8 mouse cellular contexts compared by ENCODE assay signal in the genomic region with DNA sequence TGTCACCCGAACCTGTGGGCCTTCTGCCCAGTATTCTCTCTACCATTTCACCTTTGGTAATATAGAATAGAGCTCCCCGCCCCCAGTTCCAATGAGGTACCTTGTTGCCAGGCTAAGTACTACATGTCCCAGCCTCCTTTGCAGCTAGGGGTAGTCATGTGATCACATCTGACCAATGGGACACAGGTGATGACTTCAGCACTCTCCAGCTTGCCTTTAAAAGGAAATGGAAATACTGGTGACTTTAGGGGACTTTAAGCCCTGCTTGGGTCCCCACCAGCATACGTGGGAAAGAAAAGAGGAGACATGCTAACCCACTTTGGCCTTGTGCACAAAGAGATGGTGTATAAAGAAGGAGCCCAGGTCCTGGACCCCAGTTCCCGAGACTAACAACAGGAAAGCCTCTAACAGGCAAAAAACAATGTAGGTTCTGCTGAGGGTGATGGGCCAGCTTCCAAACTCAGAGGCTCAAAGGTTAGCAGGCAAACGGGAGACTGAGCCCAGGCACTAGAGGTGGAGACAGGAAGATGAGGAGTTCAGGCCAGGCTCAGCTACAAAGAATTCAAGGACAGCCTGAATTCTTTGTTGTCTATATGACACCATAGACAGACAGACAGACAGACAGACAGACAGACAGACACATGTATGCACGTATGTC.
DNase-seq lines count a peak whose midpoint lies in the region; ATAC-seq lines count a peak whose summit lies in the region.

No protein-coding gene starts in this region.

- H3K9ac ChIP-seq in hindbrain, embryonic 15.5 days: no peak overlapping the region

- peak overlapping the region; percentile 28; the same call in 1 of the 2 replicates for H3K4me2 ChIP-seq in hindbrain, embryonic 15.5 days

- no peak overlapping the region for H3K4me3 ChIP-seq in hindbrain, embryonic 15.5 days
- no peak overlapping the region for H3K4me3 ChIP-seq in macrophage (ENCODE audit: inconsistent target)

- H3K4me1 ChIP-seq in hindbrain, embryonic 15.5 days (replicated peaks): peaks cover 49% of the 10 kb centered on the region

- no peaks in the 10 kb centered on the region for H3K36me3 ChIP-seq in hindbrain, embryonic 15.5 days
- no peaks in the 10 kb centered on the region for H3K36me3 ChIP-seq in macrophage (ENCODE audit: inconsistent target)

- no peaks in the 10 kb centered on the region for H3K79me2 ChIP-seq in macrophage (ENCODE audit: inconsistent target)

- ATAC-seq in hindbrain, embryonic 15.5 days (ENCODE audit: low FRiP score, low read depth): peak; percentile 82

- no peaks in the 10 kb centered on the region for H3K9me3 ChIP-seq in hindbrain, embryonic 15.5 days

- H3K27me3 ChIP-seq in hindbrain, embryonic 15.5 days: no peaks in the 10 kb centered on the region

- WGBS in hindbrain, embryonic 15.5 days: 30% methylated on average over 6 of the region's 6 CpGs
- WGBS in macrophage (ENCODE audit: missing documents): 43% methylated on average over 6 of the region's 6 CpGs

- peak; percentile 90 for DNase-seq in embryo, embryonic 10 days (ENCODE audit: low spot score)
- no peak for DNase-seq in embryo, embryonic 9.5 days (ENCODE audit: extremely low spot score)
- DNase-seq in cerebellum, postnatal 25 days: peak; percentile 81 to 88
- DNase-seq in gastrocnemius, adult 18-20 months (ENCODE audit: low spot score): peak; percentile 90
- DNase-seq in left cerebral cortex, postnatal 10 days (ENCODE audit: extremely low spot score in 1 of 2, low spot score in 2 of 2): peak; percentile 84 to 88
- peak; percentile 82 for DNase-seq in right cerebral cortex, postnatal 25 days

- intact Hi-C loops in left cerebral cortex, postnatal 10 days (cut with DNase I): no loop called here

- H3K27ac ChIP-seq in hindbrain, embryonic 15.5 days (replicated peaks): peak overlapping the region; percentile 78
- H3K27ac ChIP-seq in macrophage: peak overlapping the region; percentile 41
